ENCODE assay signal across 25 mouse cellular contexts in genomic region chr8:79248470-79248869, GRCm38 (mm10). TPM values are rescaled to one million over a fixed set of nuclear protein-coding genes. Genes with fewer than 3 reads are reported as not detected.
"Had no signal": no experiment of that assay in that cellular context is flagged by ENCODE, and none has a peak within 500 bp of the region (broad histone marks: within the 10 kb centered on the region; RNA-seq: fewer than 3 reads in every experiment).

Gene 1700011L22Rik (minus strand): TSS chr8:79248570.

- H3K4me1 ChIP-seq: midbrain, embryonic 10.5 days; midbrain, embryonic 12.5 days; neural tube, embryonic 13.5 days; neural tube, embryonic 15.5 days had no signal

- H3K4me3 ChIP-seq: midbrain, embryonic 10.5 days; midbrain, embryonic 12.5 days; myocyte; neural tube, embryonic 13.5 days; neural tube, embryonic 15.5 days had no signal

- H3K9me3 ChIP-seq: midbrain, embryonic 12.5 days; neural tube, embryonic 13.5 days; neural tube, embryonic 15.5 days had no signal

- H3K4me2 ChIP-seq: lung, embryonic 14.5 days; midbrain, embryonic 12.5 days; neural tube, embryonic 13.5 days; neural tube, embryonic 15.5 days had no signal

- ATAC-seq: midbrain, embryonic 16.5 days had no signal

- H3K36me3 ChIP-seq: midbrain, embryonic 10.5 days; midbrain, embryonic 12.5 days; neural tube, embryonic 13.5 days; neural tube, embryonic 15.5 days had no signal

- DNase-seq: lung, adult 18-20 months; lung, embryonic 14.5 days; lung, postnatal 10 days; lung, postnatal 4 days; midbrain, embryonic 14.5 days; retina, postnatal 1 day; right cerebral cortex, adult 18-20 months; right cerebral cortex, postnatal 25 days; right cerebral cortex, postnatal 4 days; spleen, adult 18-20 months; thymus, adult 18-20 months; thymus, postnatal 14 days; thymus, postnatal 36 days had no signal

- H3K27me3 ChIP-seq: midbrain, embryonic 12.5 days; neural tube, embryonic 13.5 days; neural tube, embryonic 15.5 days had no signal

- H3K27ac ChIP-seq: midbrain, embryonic 10.5 days; midbrain, embryonic 12.5 days; neural tube, embryonic 13.5 days; neural tube, embryonic 15.5 days had no signal

- H3K9ac ChIP-seq: lung, embryonic 14.5 days; midbrain, embryonic 12.5 days; neural tube, embryonic 13.5 days; neural tube, embryonic 15.5 days had no signal

RNA-seq across cellular contexts. Expression of gene 1700011L22Rik, which starts in this region (rescaled TPM):
- polyA plus RNA-seq: lung, embryonic 14.5 days; lung, embryonic 16.5 days; midbrain, embryonic 10.5 days; midbrain, embryonic 12.5 days; midbrain, embryonic 14.5 days; midbrain, embryonic 16.5 days; myocyte; neural tube, embryonic 11.5 days; neural tube, embryonic 13.5 days; neural tube, embryonic 15.5 days; small intestine, adult 2 months; stomach, embryonic 14.5 days; stomach, embryonic 16.5 days; thymus, postnatal 0 days had no signal
